Mouse (Mus musculus): Measurements from ENCODE around the gene Cdk14. TPM values are rescaled to one million over a fixed set of nuclear protein-coding genes. Genes with fewer than 3 reads are reported as not detected.

Cdk14 gene
- total RNA-seq, 2 experiments from 2014 or later, result 9.7 to 10.1 TPM

Small RNAs within 50 kb of the gene (microRNA-seq; reads per million reads assigned to microRNA genes)
- gene Gm25037 (0 reads per million in 2 experiments), gene Gm44483 (0 reads per million in 2 experiments)

Other genes with a start within 250 kb of the Cdk14 start
- not detected for gene 1700015F17Rik, start 58.8 kb upstream of the Cdk14 start, total RNA-seq (2021)
- gene Cldn12, start 94.6 kb upstream of the Cdk14 start, total RNA-seq (2021), result 10 to 100 TPM in 1 of 2 experiments, 1 to 10 TPM in 1; 9.3 to 11.2 TPM
- 1 to 10 TPM; 5.6 to 5.8 TPM for gene Gtpbp10, start 139.2 kb upstream of the Cdk14 start, total RNA-seq (2021)
- gene Gm8773, start 153.5 kb upstream of the Cdk14 start, total RNA-seq (2021), result not detected
- under 1 TPM; 0.25 to 0.40 TPM for gene Cfap69, start 243.9 kb upstream of the Cdk14 start, total RNA-seq (2021)

Data from gastrocnemius, postnatal 14 days (tissue).